Mouse (Mus musculus) stomach, postnatal 0 days (tissue): ENCODE measurements around the gene Upk1b. TPM values are rescaled to one million over a fixed set of nuclear protein-coding genes. Genes with fewer than 3 reads are reported as not detected.

Experiments used
- ATAC-seq: fragments of 200-750 bp; cut with Nextera tagmentation; 2 replicates; pipeline ENCODE4 v1.8.0; 2017; ENCODE audit not compliant: low FRiP score, low TSS enrichment
- DNase-seq: peaks from one replicate; pipeline ENCODE4 v3.0.0-alpha.2; 2016; ENCODE audit warnings: low spot score
- H3K27ac ChIP-seq: fragments of 300-500 bp; sonication (generic); replicated peaks from 2 replicates; pipeline ENCODE4 v1.5.1; 2014; ENCODE audit warnings: mild to moderate bottlenecking, control low read depth
- H3K27me3 ChIP-seq: fragments of 300-500 bp; sonication (generic); 2 replicates; pipeline ENCODE4 v1.6.1; 2014; ENCODE audit warnings: low read length; ENCODE audit not compliant: control insufficient read depth, insufficient read depth
- H3K36me3 ChIP-seq: fragments of 300-500 bp; sonication (generic); 2 replicates; pipeline ENCODE4 v1.6.1; 2014; ENCODE audit warnings: low read length, mixed read lengths; ENCODE audit not compliant: control insufficient read depth, insufficient read depth
- H3K4me1 ChIP-seq: fragments of 300-500 bp; sonication (generic); replicated peaks from 2 replicates; pipeline ENCODE4 v1.6.1; 2014; ENCODE audit warnings: antibody characterized with exemption; ENCODE audit not compliant: control insufficient read depth, insufficient read depth
- H3K4me2 ChIP-seq: fragments of 300-500 bp; sonication (generic); replicated peaks from 2 replicates; pipeline ENCODE4 v1.6.1; 2014; ENCODE audit warnings: low read depth, mild to moderate bottlenecking, control low read depth, moderate library complexity
- H3K4me3 ChIP-seq: fragments of 300-500 bp; sonication (generic); 2 replicates; pipeline ENCODE4 v1.5.1; 2014; ENCODE audit warnings: low read depth, low read length, control low read depth
- H3K9ac ChIP-seq: fragments of 300-500 bp; sonication (generic); 2 replicates; pipeline ENCODE4 v1.6.1; 2014; ENCODE audit warnings: mild to moderate bottlenecking, low read length, control low read depth, mixed read lengths
- H3K9me3 ChIP-seq: fragments of 300-500 bp; sonication (generic); 2 replicates; pipeline ENCODE4 v1.6.1; 2016; ENCODE audit warnings: low read length; ENCODE audit not compliant: control insufficient read depth
- CTCF ChIP-seq: IDR thresholded peaks from 2 replicates; pipeline ENCODE4 v1.5.1; 2016; ENCODE audit warnings: antibody characterized with exemption, low read depth, mild to moderate bottlenecking, moderate library complexity
- EP300 ChIP-seq: optimal IDR thresholded peaks from 2 replicates; pipeline ENCODE3; 2016; ENCODE audit warnings: antibody characterized with exemption
- WGBS: fragments of 180-500 bp; shearing (Covaris S2); extraction: QIAGEN DNeasy Blood & Tissue Kit; methylation state at CpG from one replicate; pipeline ENCODE4 v1.1.7; 2014; 5-methylcytosine and 5-hydroxymethylcytosine counted together
- polyA plus RNA-seq: library from polyadenylated mRNA; unstranded; fragments of >200 nt; fragmentation: Nextera tagmentation; extraction: Ambion mirVana; gene quantifications from 2 replicates; pipeline ENCODE4 v1.2.1, GENCODE M21; 2015

The Upk1b gene
- polyA plus RNA-seq, 1 experiment from 2014 or later = 34.4 TPM

DNA sequence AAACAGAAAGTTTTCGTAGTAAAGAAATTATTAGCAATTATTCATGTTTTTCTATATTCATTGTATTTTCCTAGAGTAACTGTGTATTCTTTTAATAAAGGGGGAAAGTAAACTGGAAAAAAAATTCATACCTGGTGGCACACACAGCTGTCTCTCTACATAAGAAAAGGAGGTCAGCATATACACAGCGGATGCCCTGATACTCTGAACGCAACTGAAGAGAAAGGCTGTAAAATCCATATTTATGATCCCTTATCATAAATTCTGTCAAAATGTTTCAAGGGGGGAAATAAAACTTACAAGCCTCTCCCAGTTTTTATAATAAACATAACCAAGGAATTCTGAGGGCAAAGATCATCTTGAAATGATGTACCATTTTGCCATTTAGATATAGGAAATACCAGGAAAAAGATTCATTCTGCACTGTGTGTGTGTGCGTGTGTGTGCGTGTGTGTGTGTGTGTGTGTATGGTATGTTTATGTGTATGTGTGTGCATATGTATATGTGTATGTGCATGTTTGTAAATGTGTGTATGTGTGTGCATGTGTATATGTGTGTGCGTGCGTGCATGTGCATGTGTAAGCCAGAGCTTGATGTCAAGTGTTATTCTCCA lies 19.1 kb downstream of the Upk1b start:
- DNase-seq (no peak), ATAC-seq (no peak)
- H3K9me3 ChIP-seq = no peaks in the 10 kb centered on the region
- no peak overlapping the region for H3K4me3 ChIP-seq
- H3K9ac ChIP-seq = no peak overlapping the region
- H3K27ac ChIP-seq = no peak overlapping the region
- no peaks in the 10 kb centered on the region for H3K36me3 ChIP-seq
- 94% methylated on average over 7 of the region's 7 CpGs for WGBS
- H3K4me2 ChIP-seq = no peak overlapping the region
- no peak for TF ChIP-seq EP300
- TF ChIP-seq CTCF = no peak
- H3K4me1 ChIP-seq = no peaks in the 10 kb centered on the region
- H3K27me3 ChIP-seq = no peaks in the 10 kb centered on the region

DNA sequence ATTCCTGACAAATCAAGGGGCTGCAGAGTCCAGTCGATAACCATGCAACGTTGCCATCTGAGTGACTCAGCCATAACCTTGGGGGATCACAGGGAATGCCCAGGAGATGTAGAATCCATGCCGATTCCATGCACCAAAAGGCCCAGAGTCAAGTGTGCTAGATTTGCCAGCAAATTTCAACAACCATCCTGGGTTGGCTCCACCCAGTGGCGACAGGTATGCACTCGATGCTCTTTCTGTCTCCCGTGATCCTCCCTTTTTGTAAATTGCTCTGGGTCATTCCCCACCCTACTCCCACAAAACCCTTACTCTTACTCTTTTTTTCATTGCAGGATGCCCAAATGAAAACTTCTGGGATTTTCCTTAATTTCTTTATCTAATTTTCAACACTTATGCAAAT lies 23.8 kb downstream of the Upk1b start:
- H3K9ac ChIP-seq = no peak overlapping the region
- ATAC-seq = no peak
- no peak overlapping the region for H3K4me2 ChIP-seq
- no peak for DNase-seq
- no peak overlapping the region for H3K4me3 ChIP-seq
- no peak overlapping the region for H3K27ac ChIP-seq
- H3K36me3 ChIP-seq = no peaks in the 10 kb centered on the region
- 58% methylated on average over 6 of the region's 6 CpGs for WGBS
- H3K9me3 ChIP-seq = no peaks in the 10 kb centered on the region
- no peaks in the 10 kb centered on the region for H3K4me1 ChIP-seq
- TF ChIP-seq EP300 = no peak
- TF ChIP-seq CTCF = peak; percentile 38
- H3K27me3 ChIP-seq = no peaks in the 10 kb centered on the region

DNA sequence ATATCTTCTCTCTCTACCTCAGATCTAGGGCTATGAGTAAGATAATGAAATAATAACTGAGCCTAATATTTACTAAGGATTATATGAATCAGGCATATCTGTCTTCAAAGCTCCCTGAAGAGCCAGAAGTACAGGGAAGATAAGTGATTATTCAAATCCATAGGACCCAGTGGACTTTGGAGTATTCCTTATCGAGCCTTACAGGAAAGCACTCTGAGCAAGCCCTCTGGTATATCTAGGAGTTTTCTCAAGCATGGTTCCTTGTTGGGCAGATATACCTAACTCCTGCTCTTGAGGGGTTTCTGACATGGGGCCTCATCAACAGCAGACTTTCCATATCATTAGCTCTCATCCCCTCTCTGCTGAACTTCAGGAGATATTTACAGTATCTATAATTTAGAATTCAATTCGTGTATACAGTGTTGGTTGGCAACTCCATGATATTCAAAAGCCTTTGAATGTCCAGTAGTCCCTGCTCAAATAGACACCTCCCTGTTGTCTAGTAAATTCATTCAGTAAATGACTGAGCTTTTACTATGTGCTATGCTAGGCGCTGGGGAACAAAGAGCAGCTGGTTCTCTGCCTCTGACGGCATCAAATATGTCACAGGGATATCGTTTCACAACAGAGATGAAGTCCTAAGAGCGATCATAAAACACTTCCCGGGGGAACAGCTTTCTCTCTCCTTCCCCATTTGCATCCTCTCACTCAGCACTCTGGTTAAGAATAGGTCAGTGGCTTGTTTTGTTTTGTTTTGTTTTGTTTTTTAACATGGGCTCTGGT lies 25.0 kb downstream of the Upk1b start:
- ATAC-seq (no peak), DNase-seq (no peak)
- Histone ChIP-seq H3K36me3 (no peaks in the 10 kb centered on the region), H3K4me3 (no peak overlapping the region), H3K27me3 (no peaks in the 10 kb centered on the region), H3K9me3 (no peaks in the 10 kb centered on the region), H3K4me2 (no peak overlapping the region), H3K9ac (no peak overlapping the region), H3K27ac (no peak overlapping the region), H3K4me1 (no peaks in the 10 kb centered on the region)
- no peak for TF ChIP-seq CTCF
- TF ChIP-seq EP300 = no peak
- 56% methylated on average over 7 of the region's 7 CpGs for WGBS

DNA sequence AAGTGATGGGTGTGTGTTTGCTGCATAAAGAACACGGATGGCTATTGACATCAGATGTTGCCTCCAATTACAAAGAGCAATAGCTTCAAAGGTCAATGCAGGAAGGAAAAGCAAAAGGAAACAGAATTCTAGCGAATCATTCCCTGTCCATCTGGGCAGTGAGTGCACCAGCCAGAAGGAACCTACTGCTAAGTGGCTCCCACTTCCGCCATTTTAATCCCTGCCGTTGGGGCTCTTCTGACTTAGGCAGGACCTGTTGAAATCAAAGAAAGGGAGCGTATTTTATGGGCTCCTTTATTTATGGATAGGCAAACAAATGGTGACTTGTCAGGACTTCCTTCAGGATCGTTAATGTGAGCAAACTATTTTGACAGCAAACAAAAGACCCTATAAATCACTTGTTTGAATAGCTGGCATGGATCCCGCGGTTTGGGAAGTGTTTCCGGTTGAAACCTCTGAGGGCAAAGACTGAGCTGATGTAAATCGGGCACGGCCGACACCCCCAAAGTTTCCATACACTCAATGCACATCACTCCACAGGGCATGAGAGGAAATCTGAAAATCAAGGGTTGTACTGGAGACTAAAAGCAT lies 27.1 kb downstream of the Upk1b start:
- H3K4me3 ChIP-seq = no peak overlapping the region
- DNase-seq = no peak
- no peaks in the 10 kb centered on the region for H3K36me3 ChIP-seq
- no peak overlapping the region for H3K4me2 ChIP-seq
- no peak overlapping the region for H3K9ac ChIP-seq
- ATAC-seq = no peak
- TF ChIP-seq EP300 (no peak), CTCF (no peak)
- H3K27ac ChIP-seq = no peak overlapping the region
- no peaks in the 10 kb centered on the region for H3K4me1 ChIP-seq
- WGBS = 28% methylated on average over 12 of the region's 12 CpGs
- no peaks in the 10 kb centered on the region for H3K27me3 ChIP-seq
- H3K9me3 ChIP-seq = no peaks in the 10 kb centered on the region

DNA sequence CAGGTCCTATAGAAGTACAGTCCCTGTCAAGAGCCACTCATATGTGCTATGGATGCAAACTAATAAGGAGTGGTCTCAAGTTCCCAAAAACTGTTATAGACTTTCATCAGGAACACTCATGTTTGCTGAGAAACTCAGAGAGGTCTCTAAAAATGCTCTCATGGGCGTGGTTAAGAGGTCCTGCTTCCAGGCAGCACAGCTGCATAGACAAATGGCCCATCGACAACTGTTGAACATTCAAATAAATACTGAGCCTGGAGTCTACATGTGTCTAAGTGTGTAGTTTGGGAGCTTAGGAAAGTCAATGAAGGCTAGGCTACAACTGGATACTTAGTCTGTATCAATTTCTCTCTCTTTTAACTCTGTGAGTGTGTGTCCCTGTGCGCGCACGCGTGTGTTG lies 29.0 kb downstream of the Upk1b start:
- 88% methylated on average over 6 of the region's 6 CpGs for WGBS

DNA sequence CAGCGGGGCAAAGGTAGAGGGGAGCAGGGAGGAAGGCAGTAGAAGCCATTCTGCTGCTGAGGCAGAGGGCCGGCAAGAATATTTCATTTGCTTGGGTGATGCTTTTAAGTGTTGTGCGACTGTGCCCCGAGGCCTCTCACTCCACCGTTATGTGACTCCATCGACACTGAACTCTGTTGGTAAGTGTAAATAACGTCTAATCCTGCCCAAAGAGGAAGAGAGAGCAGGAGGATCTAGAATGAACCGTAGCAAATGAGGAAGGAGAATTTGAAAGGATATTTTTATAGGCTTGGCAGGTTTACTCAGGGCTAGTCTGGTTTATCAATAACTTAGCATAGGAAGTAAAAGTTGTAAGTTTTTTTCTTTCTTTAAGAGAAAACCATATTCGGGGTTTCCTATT lies 30.6 kb downstream of the Upk1b start:
- Histone ChIP-seq H3K9ac (no peak overlapping the region), H3K9me3 (no peaks in the 10 kb centered on the region), H3K4me2 (no peak overlapping the region), H3K36me3 (no peaks in the 10 kb centered on the region), H3K4me1 (no peaks in the 10 kb centered on the region), H3K27ac (no peak overlapping the region), H3K27me3 (no peaks in the 10 kb centered on the region), H3K4me3 (no peak overlapping the region)
- no peak for DNase-seq
- ATAC-seq = no peak
- no peak for TF ChIP-seq CTCF
- no peak for TF ChIP-seq EP300
- WGBS = 60% methylated on average over 9 of the region's 9 CpGs

More for the DNA sequence above, 29.0 kb downstream of the Upk1b start:
- no peaks in the 10 kb centered on the region for H3K9me3 ChIP-seq
- no peak overlapping the region for H3K9ac ChIP-seq
- ATAC-seq (no peak), DNase-seq (no peak)
- no peaks in the 10 kb centered on the region for H3K27me3 ChIP-seq
- H3K4me3 ChIP-seq = no peak overlapping the region
- TF ChIP-seq EP300 (no peak), CTCF (no peak)
- no peaks in the 10 kb centered on the region for H3K4me1 ChIP-seq
- H3K27ac ChIP-seq = no peak overlapping the region
- H3K4me2 ChIP-seq = no peak overlapping the region
- H3K36me3 ChIP-seq = no peaks in the 10 kb centered on the region
